Mouse (Mus musculus): ENCODE data around the gene Hsf4.
"Not testable (repeated sequence)": the region's sequence is repeated elsewhere in the genome, so short reads cannot be mapped to it uniquely, and the experiment has no call there.

Gene Hsf4

DNA sequence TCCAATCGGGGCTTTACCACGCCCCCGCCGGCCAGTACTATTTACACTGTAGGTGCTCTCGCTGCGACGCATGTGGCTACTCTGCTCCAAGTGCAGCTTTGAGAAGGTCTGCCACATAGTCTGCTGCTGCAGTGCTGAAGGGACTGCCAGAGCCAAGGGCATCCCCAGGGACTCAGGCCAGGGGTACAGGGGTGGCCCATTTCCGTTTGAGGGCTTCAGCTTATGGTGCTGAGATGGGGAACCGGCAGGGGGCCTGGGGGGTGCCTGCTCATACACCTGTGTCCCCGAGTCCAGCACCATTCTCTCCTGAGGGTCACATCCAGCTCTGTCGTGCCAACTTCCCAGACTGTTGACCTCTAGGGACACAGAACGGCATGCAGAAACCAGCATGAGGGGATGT lies 15.9 kb downstream of the Hsf4 start:
- DNase-seq (ENCODE audit: low spot score), result peak; percentile 8

DNA sequence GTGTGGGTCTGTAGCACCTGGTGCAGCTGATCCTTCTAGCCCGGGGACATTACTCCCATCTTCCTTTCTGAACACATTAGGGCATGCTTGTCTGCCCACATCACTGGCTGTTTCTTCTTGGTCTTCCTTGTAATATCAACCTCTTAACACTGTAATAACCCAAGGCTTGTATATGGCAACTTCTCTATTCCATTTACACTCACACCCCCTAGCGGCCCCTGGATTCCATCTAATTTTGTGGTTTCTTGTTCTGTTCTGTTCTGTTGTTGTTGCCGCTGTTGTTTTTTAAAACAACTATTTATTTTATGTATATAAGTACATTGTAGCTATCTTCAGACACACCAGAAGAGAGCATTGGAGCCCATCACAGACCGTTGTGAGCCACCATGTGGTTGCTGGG lies 17.3 kb downstream of the Hsf4 start:
- DNase-seq (ENCODE audit: low spot score), result no peak

DNA sequence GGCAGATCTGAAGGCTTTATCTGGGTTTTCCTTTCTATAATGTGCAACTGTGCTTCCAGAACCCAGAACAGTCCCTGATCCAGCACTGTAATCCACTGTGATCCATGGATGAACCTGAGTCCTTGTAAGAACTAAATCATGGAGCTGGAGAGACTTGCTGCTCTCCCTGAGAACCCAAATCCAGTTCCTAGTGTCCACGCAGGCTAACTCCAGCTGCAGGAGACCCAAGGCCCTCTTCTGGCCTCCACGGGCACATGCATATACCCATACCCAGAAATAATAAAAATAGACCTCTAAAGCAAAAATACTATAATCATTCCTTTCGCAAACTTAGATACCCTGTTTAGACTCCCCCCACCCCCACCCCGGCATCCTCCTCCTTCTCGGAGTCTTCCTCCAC lies 18.6 kb downstream of the Hsf4 start:
- no peak for DNase-seq (ENCODE audit: low spot score)

GRCm38 (mm10) chr8:105288958-105289732 lies 19.5 kb downstream of the Hsf4 start:
- peak; percentile 91 for DNase-seq (ENCODE audit: low spot score)

GRCm38 (mm10) chr8:105289805-105290460 lies 20.3 kb downstream of the Hsf4 start, which contains the start of gene 4931428F04Rik:
Gene 4931428F04Rik (minus strand): TSS chr8:105289864.
- DNase-seq (ENCODE audit: low spot score), result no peak

GRCm38 (mm10) chr8:105290554-105291314 lies 21.1 kb downstream of the Hsf4 start:
- DNase-seq (ENCODE audit: low spot score), result peak; percentile 86

- DNase-seq (ENCODE audit: low spot score), result not testable (repeated sequence)
These were observed 21.8 kb downstream of the Hsf4 start for GRCm38 (mm10) chr8:105291364-105291763.

- not testable (repeated sequence) for DNase-seq (ENCODE audit: low spot score)
These were observed 22.2 kb downstream of the Hsf4 start for GRCm38 (mm10) chr8:105291802-105292201.

- DNase-seq (ENCODE audit: low spot score), result no peak
These were observed 22.9 kb downstream of the Hsf4 start for GRCm38 (mm10) chr8:105292471-105292870.

DNA sequence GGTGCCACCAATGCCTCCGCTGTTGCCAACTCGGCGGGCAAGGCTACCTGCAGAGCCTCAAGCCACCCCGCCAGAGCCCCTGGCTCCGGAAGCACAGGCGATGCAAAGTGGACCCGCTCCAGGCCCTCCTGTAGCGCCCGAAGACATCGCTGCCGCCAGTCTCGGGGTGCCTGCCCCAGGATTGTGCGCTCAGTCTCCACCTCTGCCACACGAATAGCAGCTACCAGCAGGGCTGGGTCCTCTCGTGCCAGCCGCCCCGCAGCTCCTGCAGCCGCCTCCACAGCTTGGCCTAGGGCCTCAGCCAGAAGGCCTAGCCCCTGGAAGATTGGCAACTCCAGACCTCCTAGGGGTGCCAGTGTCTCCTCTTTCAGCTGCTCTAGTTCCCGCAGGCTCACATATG lies 23.8 kb downstream of the Hsf4 start:
- peak; percentile 8 for DNase-seq (ENCODE audit: low spot score)

DNA sequence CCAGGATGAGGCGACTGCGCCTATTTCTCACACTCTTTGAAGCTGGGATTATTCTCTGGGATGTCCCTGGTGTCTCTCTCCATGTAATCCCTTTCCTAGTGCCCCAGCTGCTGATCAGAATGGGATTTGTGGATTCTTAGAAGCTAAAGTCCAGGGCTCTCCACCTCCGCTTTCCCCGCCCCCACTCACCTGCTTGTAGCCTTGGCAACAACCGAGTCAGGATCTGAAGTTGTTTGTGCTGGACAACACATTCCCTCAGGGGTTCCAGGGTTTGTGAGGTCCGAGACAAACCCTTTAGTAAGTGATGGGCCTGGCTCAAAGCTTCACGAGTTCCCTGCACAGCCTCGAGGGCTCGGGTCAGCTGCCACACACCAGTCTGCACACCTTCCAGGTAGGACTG lies 25.2 kb downstream of the Hsf4 start:
- DNase-seq (ENCODE audit: low spot score), result no peak

GRCm38 (mm10) chr8:105295256-105295655 lies 25.7 kb downstream of the Hsf4 start:
- no peak for DNase-seq (ENCODE audit: low spot score)

DNA sequence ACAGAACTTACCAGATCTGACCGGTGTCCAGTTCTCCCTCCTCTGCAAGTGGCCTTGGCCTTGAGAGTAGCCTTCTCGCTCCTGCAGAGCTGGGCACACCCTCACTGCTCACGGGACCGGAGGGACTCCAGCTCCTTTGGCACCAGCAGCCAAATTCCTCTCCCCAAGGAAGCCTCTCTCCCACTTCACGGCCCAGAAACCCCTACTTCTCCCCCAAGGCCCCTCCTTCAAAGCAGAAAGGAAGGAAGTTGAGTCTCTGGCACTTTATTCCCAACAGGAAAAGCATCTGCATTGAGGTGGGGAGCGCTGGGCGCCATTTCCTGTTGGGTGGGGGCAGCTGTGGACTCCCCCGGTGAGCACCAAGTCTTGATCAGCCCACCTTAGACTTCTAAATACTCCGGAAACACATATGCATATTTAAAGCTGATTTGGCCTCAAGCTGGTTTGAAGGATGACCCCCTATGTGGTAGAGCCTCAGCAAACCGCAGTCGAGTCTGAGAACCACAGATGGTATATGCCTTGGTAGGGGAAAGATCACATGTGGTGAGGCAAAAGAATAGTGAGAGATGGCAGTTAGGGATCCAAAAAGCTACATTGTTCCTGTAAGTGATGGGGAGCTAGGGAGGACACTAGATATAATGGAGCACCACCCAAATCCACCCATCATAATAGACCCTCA lies 26.4 kb downstream of the Hsf4 start, which contains the start of gene Exoc3l:
Gene Exoc3l, minus strand, starts transcription at position 207 of the 679 bp plus-strand sequence.
- DNase-seq (ENCODE audit: low spot score), result peak; percentile 86

DNA sequence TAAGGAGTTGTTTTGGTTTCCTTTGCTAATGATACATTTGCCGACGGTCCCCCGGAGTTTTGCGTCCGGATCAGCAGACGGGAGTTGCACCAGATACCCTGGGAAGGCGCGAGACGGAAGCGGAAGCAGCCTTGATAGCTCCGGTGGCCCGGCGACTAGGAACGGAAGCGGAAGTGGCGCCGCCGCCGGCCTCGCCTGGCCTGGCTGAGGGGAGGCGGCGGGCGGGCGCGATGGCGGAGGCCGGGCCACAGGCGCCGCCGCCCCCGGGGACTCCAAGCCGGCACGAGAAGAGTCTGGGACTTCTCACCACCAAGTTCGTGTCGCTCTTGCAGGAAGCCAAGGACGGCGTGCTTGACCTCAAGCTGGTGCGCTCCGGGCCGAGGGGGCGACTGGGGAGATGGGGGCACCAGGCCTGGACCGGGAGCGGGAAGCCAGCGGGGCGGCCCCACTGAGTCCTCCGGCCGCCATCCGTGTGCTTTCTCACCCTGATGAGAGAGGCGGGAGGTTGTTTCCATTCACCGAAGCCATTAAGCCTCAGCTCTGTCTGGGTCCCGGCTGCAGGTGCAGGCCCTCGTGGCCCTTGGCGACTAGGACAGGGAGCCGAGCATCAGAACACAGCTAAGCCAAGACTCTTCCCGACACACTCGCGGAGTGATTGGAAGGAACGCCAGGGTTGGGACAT lies 28.1 kb downstream of the Hsf4 start, which contains the start of gene E2f4:
Gene E2f4, plus strand, starts transcription at position 153 of the 682 bp plus-strand sequence.
- peak; percentile 93 for DNase-seq (ENCODE audit: low spot score)

DNA sequence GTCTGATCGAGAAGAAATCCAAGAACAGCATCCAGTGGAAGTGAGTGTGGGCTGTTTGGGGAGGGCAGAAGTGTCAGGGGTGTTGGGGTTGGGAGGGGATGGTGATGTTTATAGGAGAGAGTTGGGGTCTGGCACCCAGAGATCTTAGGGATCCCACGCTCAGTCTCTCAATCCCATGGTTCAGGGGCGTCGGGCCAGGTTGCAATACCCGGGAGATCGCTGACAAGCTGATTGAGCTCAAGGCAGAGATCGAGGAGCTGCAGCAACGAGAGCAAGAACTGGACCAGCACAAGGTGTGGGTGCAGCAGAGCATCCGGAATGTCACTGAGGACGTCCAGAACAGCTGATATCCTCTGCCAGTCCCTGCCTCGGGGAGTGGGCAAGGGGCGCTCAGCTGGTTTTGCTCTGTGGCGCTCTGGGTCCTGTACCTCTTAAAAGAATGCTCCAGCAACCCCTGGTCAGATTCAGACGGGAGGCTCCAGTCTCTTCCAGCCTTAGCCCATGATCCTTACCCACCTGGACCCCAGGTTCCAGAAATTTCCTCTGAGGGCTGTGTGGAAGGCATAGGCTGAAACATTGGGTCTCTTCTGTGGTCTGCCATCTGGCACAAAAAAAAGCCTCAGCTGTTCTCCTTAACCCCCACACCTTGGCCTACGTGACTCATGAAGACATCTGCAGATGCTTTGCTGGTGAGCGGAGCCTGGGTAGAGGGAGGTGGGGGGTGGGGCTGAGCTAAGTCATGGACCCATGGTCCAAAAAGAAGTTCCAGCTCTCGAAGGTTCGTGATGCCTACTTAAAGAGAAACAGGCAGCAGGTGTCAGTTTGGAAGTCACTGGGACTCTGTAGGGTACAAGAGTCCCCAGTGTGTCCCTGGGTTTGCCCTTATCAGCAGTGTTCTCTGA lies 29.0 kb downstream of the Hsf4 start:
- no peak for DNase-seq (ENCODE audit: low spot score)

DNA sequence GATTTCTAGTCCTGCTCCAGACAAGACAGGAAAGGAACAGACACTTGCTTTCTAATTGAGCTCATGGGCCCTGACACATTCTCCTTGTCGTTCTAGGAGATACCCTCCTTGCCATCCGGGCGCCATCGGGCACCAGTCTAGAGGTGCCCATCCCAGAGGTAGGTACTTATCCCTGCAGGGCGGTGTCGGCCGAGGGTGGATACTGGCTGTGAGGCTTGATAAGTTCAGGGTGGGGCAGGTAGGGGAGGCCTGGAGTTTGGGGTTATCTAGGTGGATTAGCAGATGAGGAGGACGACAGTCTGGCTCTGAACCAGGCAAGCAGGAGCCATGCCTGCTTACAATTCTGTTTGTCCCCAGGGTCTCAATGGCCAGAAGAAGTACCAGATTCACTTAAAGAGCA lies 30.4 kb downstream of the Hsf4 start:
- no peak for DNase-seq (ENCODE audit: low spot score)

DNA sequence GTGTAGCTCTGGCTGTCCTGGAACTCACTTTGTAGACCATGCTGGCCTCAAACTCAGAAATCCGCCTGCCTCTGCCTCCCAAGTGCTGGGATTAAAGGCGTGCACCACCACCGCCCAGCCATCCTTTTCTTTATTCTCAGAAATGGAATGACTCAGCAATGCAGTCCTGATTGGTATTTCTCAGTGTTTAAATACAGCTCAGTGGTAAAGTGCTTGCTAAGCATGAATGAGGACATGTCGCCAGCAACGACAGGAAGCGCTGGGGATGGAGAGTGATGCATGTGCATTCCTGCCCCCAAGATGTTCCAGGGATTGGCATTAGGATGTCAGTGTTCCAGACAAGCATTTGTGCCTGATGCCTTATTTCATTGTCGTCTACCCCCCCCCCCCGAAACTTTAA lies 33.8 kb downstream of the Hsf4 start:
- DNase-seq (ENCODE audit: low spot score), result no peak

- DNase-seq (ENCODE audit: low spot score), result no peak
These were observed 34.3 kb downstream of the Hsf4 start for GRCm38 (mm10) chr8:105303874-105304273.

GRCm38 (mm10) chr8:105304325-105305210 lies 35.0 kb downstream of the Hsf4 start:
- DNase-seq (ENCODE audit: low spot score), result no peak
